8 mouse cellular contexts compared by ENCODE assay signal in genomic region chr7:141434464-141434863, GRCm38 (mm10). TPM values are rescaled to one million over a fixed set of nuclear protein-coding genes. Genes with fewer than 3 reads are reported as not detected.
DNase-seq lines count a peak whose midpoint lies in the region; ATAC-seq and TF ChIP-seq lines count a peak whose summit lies in the region.
"Had no signal": no experiment of that assay in that cellular context is flagged by ENCODE, and none has a peak within 500 bp of the region (broad histone marks: within the 10 kb centered on the region; RNA-seq: fewer than 3 reads in every experiment).

No protein-coding gene starts in this region.

- no peak for TF ChIP-seq CTCF in spleen, adult 2 months (IDR thresholded peaks at IDR 0.05; ENCODE audit: extremely low read depth, insufficient read depth, insufficient read length, insufficient replicate concordance)

- TF ChIP-seq POLR2A in spleen, adult 2 months (IDR thresholded peaks at IDR 0.05; ENCODE audit: low read depth, low read length): no peak

- peak in 1 of 2 experiments; percentile 3 for DNase-seq in spleen, adult 2 months (ENCODE audit: low read depth in 1 of 2, low spot score in 2 of 2)
- no peak for DNase-seq in spleen, adult 18-20 months
- peak; percentile 86 to 89 for DNase-seq in cerebellum, postnatal 25 days
- DNase-seq in layer of hippocampus, postnatal 36 days: peak; percentile 70 to 74
- DNase-seq in urinary bladder, postnatal 25 days (ENCODE audit: low spot score): no peak

- no peaks in the 10 kb centered on the region for H3K9me3 ChIP-seq in heart, embryonic 14.5 days (ENCODE audit: control insufficient read depth, low read length)
- H3K9me3 ChIP-seq in midbrain, embryonic 16.5 days (replicated peaks; ENCODE audit: control insufficient read depth, low read length, poor library complexity, severe bottlenecking): no peaks in the 10 kb centered on the region

- H3K4me1 ChIP-seq in spleen, adult 2 months (ENCODE audit: control insufficient read depth, insufficient read depth, insufficient read length): peaks cover 24% of the 10 kb centered on the region; the same call in 1 of the 2 replicates
- peaks cover 28 to 40% of the 10 kb centered on the region in 2 experiments for H3K4me1 ChIP-seq in heart, embryonic 14.5 days (ENCODE audit: control insufficient read depth in 2 of 2, insufficient read depth in 2 of 2, low read length in 2 of 2)
- peaks cover 45% of the 10 kb centered on the region for H3K4me1 ChIP-seq in midbrain, embryonic 16.5 days (ENCODE audit: control insufficient read depth, insufficient read depth, low read length)

- peak overlapping the region; percentile 81 for H3K4me2 ChIP-seq in heart, embryonic 14.5 days (ENCODE audit: low read length)
- peak overlapping the region; percentile 69 for H3K4me2 ChIP-seq in midbrain, embryonic 16.5 days (ENCODE audit: low read length)

- ATAC-seq in heart, embryonic 14.5 days (ENCODE audit: insufficient number of reproducible peaks, insufficient read depth, low FRiP score, low read depth): no peak
- ATAC-seq in midbrain, embryonic 16.5 days: 0 out of 2 replicates have a peak, but pooled peaks have one; percentile 8

- WGBS in spleen, adult 2 months: 26% methylated on average over 8 of the region's 8 CpGs
- WGBS in heart, embryonic 14.5 days: 20% methylated on average over 8 of the region's 8 CpGs
- 8% methylated on average over 8 of the region's 8 CpGs for WGBS in midbrain, embryonic 16.5 days

- no peaks in the 10 kb centered on the region for H3K27me3 ChIP-seq in spleen, adult 2 months (ENCODE audit: control insufficient read depth, insufficient read depth, low read length)
- no peaks in the 10 kb centered on the region for H3K27me3 ChIP-seq in heart, embryonic 14.5 days (ENCODE audit: control insufficient read depth, insufficient read depth, low read length)
- no peaks in the 10 kb centered on the region for H3K27me3 ChIP-seq in midbrain, embryonic 16.5 days (ENCODE audit: control insufficient read depth, insufficient read depth, low read depth, low read length)

- H3K27ac ChIP-seq in spleen, adult 2 months (ENCODE audit: insufficient read depth, low read length): no peak overlapping the region; the same call in 1 of the 2 replicates
- peak overlapping the region in 1 of 2 experiments; percentile 61; a peak in 1 of 4 replicates for H3K27ac ChIP-seq in heart, embryonic 14.5 days (replicated peaks in 1 of 2; ENCODE audit: control insufficient read depth in 1 of 2, insufficient read depth in 1 of 2, low read depth in 2 of 2, low read length in 2 of 2)
- peak overlapping the region; percentile 77 for H3K27ac ChIP-seq in midbrain, embryonic 16.5 days (ENCODE audit: low read length)

- H3K36me3 ChIP-seq in spleen, adult 2 months (ENCODE audit: control insufficient read depth, insufficient read depth, low read length): peaks cover 19% of the 10 kb centered on the region
- H3K36me3 ChIP-seq in heart, embryonic 14.5 days (ENCODE audit: control insufficient read depth, insufficient read depth, low read length): peaks cover 50% of the 10 kb centered on the region
- H3K36me3 ChIP-seq in midbrain, embryonic 16.5 days (ENCODE audit: control insufficient read depth, insufficient read depth, low read length): peaks cover 27% of the 10 kb centered on the region

- H3K4me3 ChIP-seq in spleen, adult 2 months (ENCODE audit: extremely low read depth, insufficient read depth, insufficient read length): peak overlapping the region; percentile 63; the same call in 1 of the 2 replicates
- peak overlapping the region; percentile 50 to 58 for H3K4me3 ChIP-seq in heart, embryonic 14.5 days (ENCODE audit: control insufficient read depth in 1 of 2, insufficient read depth in 1 of 2, low read depth in 1 of 2, low read length in 2 of 2)
- H3K4me3 ChIP-seq in midbrain, embryonic 16.5 days (ENCODE audit: low read depth, low read length): peak overlapping the region; percentile 65

- H3K9ac ChIP-seq in heart, embryonic 14.5 days (ENCODE audit: low read length): peak overlapping the region; percentile 73
- peak overlapping the region; percentile 89 for H3K9ac ChIP-seq in midbrain, embryonic 16.5 days (ENCODE audit: low read depth, low read length)

RNA-seq across cellular contexts. Expression of gene Slc25a22, which starts 3.2 kb away (rescaled TPM):
- 66.2 and 89.4 TPM in 2 replicates for polyA plus RNA-seq in spleen, adult 2 months (2012; rRNA removed)
- polyA plus RNA-seq in heart, embryonic 14.5 days (2014; fragmentation: Nextera tagmentation; extraction: Ambion mirVana): 13.0 and 13.3 TPM in 2 replicates
- total RNA-seq in layer of hippocampus, postnatal 36 days (2021): 100 to 1,000 TPM; 319 to 341 TPM
- polyA plus RNA-seq in midbrain, embryonic 16.5 days (2015; fragmentation: Nextera tagmentation; extraction: Ambion mirVana): 108 and 121 TPM in 2 replicates

RNA-seq across cellular contexts. Expression of gene Cend1, which starts 5.2 kb away (rescaled TPM):
- 0.08 and 0.11 TPM in 2 replicates for polyA plus RNA-seq in spleen, adult 2 months (2012; rRNA removed)
- polyA plus RNA-seq in heart, embryonic 14.5 days (2014; fragmentation: Nextera tagmentation; extraction: Ambion mirVana): 1.6 and 2.1 TPM in 2 replicates
- 100 to 1,000 TPM; 250 to 269 TPM for total RNA-seq in layer of hippocampus, postnatal 36 days (2021)
- 109 and 151 TPM in 2 replicates for polyA plus RNA-seq in midbrain, embryonic 16.5 days (2015; fragmentation: Nextera tagmentation; extraction: Ambion mirVana)
- total RNA-seq: hematopoietic stem cell, adult 5-6 weeks had no signal

RNA-seq across cellular contexts. Expression of gene Pidd1, which starts 9.4 kb away (rescaled TPM):
- polyA plus RNA-seq in spleen, adult 2 months (2012; rRNA removed): 20.4 and 31.0 TPM in 2 replicates
- polyA plus RNA-seq in heart, embryonic 14.5 days (2014; fragmentation: Nextera tagmentation; extraction: Ambion mirVana): 6.1 and 7.1 TPM in 2 replicates
- total RNA-seq in layer of hippocampus, postnatal 36 days (2021): 1 to 10 TPM in 1 of 2 experiments, under 1 TPM in 1; 0.66 to 1.1 TPM
- polyA plus RNA-seq in midbrain, embryonic 16.5 days (2015; fragmentation: Nextera tagmentation; extraction: Ambion mirVana): 2.4 and 2.5 TPM in 2 replicates

RNA-seq across cellular contexts. Expression of gene Rplp2, which starts 12.7 kb away (rescaled TPM):
- 645 and 662 TPM in 2 replicates for polyA plus RNA-seq in spleen, adult 2 months (2012; rRNA removed)
- polyA plus RNA-seq in heart, embryonic 14.5 days (2014; fragmentation: Nextera tagmentation; extraction: Ambion mirVana): 874 and 975 TPM in 2 replicates
- 100 to 1,000 TPM; 556 TPM for total RNA-seq in layer of hippocampus, postnatal 36 days (2021)
- polyA plus RNA-seq in midbrain, embryonic 16.5 days (2015; fragmentation: Nextera tagmentation; extraction: Ambion mirVana): 607 and 649 TPM in 2 replicates

RNA-seq across cellular contexts. Expression of gene Gatd1, which starts 20.5 kb away (rescaled TPM):
- 56.7 and 72.5 TPM in 2 replicates for polyA plus RNA-seq in spleen, adult 2 months (2012; rRNA removed)
- polyA plus RNA-seq in heart, embryonic 14.5 days (2014; fragmentation: Nextera tagmentation; extraction: Ambion mirVana): 25.6 and 30.2 TPM in 2 replicates
- 10 to 100 TPM; 42.2 to 48.4 TPM for total RNA-seq in layer of hippocampus, postnatal 36 days (2021)
- polyA plus RNA-seq in midbrain, embryonic 16.5 days (2015; fragmentation: Nextera tagmentation; extraction: Ambion mirVana): 48.5 and 54.9 TPM in 2 replicates

Comparison
In these comparisons a context has a peak if more than half of its experiments do, and no peak if none do; other contexts are left out.
1. DNase-seq: peak in cerebellum, postnatal 25 days (2 of 2) and layer of hippocampus, postnatal 36 days (2 of 2); none in spleen, adult 18-20 months (0 of 2) and urinary bladder, postnatal 25 days (single experiment).
2. RNA of gene Cend1, which starts 5.2 kb away (polyA plus RNA-seq): 109 to 151 TPM in midbrain, embryonic 16.5 days; 1.6 to 2.1 TPM in heart, embryonic 14.5 days and 0.08 to 0.11 TPM in spleen, adult 2 months; every median in the first group is over 10 times any median in the second.
3. Peak in every context shown above with its lines, with median percentiles within 50 percentile points of each other: H3K4me3 ChIP-seq.